Mouse (Mus musculus) naive thymus-derived CD4-positive, alpha-beta T cell, adult 5 months (primary cell): ENCODE measurements around the gene Ttc16. TPM values are rescaled to one million over a fixed set of nuclear protein-coding genes. Genes with fewer than 3 reads are reported as not detected.

ENCODE experiments used
- polyA plus RNA-seq: library from polyadenylated mRNA; unstranded; fragments of 100-300 nt; shearing (Covaris generic); gene quantifications from one replicate; pipeline ENCODE4 v1.2.1, GENCODE M21; 2017

Ttc16 gene
- not detected for polyA plus RNA-seq

GRCm38 (mm10) chr2:32775359-32776074 is at the start of gene Ttc16, which contains the start of gene Ptrh1:
Gene Ttc16, minus strand, starts transcription at chr2:32775633.
Gene Ptrh1, plus strand, starts transcription at chr2:32775786.

GRCm38 (mm10) chr2:32784048-32784681 is 8.7 kb upstream of the Ttc16 start, which contains the start of gene Cfap157:
Gene Cfap157, minus strand, starts transcription at chr2:32784428.

DNA sequence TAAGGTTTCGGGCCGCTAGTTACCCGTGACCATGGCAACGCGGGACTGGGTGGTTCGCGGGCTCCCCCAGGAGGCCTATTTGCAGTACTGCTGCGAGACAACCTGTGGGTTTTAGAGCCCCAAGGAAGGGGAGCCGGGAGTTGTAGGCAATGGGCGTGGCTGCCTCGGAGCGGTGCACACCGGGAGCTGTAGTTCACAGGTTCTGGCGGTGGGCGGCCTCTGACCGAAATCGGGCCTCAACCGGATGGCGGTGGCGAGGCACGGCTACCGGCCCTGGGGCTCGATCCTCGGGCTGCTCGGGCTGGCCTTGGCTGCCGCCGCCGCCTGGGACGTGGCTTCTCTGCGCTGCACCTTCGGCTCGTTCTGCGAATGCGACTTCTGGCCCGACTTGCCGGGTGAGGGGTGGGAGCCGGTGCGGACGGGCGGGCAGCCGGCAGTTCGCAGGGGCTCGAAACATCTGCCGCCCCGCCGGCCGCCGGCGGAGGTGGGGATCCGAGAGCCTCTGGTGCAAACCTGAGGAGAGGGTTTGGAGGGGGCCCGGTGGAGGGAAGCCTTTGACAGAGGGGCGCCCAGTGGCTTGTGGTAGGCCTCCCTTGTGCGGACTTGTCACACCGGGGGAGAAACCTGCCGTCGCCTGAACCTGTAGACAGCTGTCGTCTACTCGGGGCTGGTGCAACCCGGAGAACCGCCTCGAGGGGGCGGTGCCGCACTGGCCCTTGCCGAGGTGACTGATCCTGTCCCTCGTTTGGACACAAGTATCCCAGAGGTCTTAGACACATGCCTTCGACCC is 18.2 kb downstream of the Ttc16 start, which contains the start of gene Tor2a:
Tor2a (plus strand) TSS at position 179 of the 790 bp plus-strand sequence.

GRCm38 (mm10) chr2:32740916-32741272 is 34.5 kb downstream of the Ttc16 start, which contains the start of gene 6330409D20Rik:
Gene 6330409D20Rik, minus strand, starts transcription at chr2:32741016.

GRCm38 (mm10) chr2:32720681-32721229 is 54.7 kb downstream of the Ttc16 start, which contains the start of gene Sh2d3c:
Gene Sh2d3c, plus strand, starts transcription at chr2:32721055.

GRCm38 (mm10) chr2:32712934-32713817 is 62.3 kb downstream of the Ttc16 start, which contains the start of gene Cdk9:
Gene Cdk9, minus strand, starts transcription at chr2:32713076.

Other genes starting within 250 kb of the Ttc16 start
- gene Fam102a, start 240.3 kb downstream of the Ttc16 start, polyA plus RNA-seq, result 153 TPM
- gene Dpm2, start 204.8 kb downstream of the Ttc16 start, polyA plus RNA-seq, result 76.8 TPM
- gene Pip5kl1, start 200.8 kb downstream of the Ttc16 start, polyA plus RNA-seq, result not detected
- gene 9430097D07Rik, start 199.9 kb downstream of the Ttc16 start, polyA plus RNA-seq, result not detected
- gene St6galnac4, start 188.5 kb downstream of the Ttc16 start, polyA plus RNA-seq, result 15.0 TPM
- 1.1 TPM for gene St6galnac6, start 175.9 kb downstream of the Ttc16 start, polyA plus RNA-seq
- not detected for gene Ak1, start 153.9 kb downstream of the Ttc16 start, polyA plus RNA-seq
- gene Eng, start 129.0 kb downstream of the Ttc16 start, polyA plus RNA-seq, result 0.26 TPM
- gene Fpgs, start 71.5 kb downstream of the Ttc16 start, polyA plus RNA-seq, result 26.8 TPM
- 190 TPM for gene Cdk9, start 62.6 kb downstream of the Ttc16 start, polyA plus RNA-seq
- gene Sh2d3c, start 54.6 kb downstream of the Ttc16 start, polyA plus RNA-seq, result 58.0 TPM
- not detected for gene 6330409D20Rik, start 34.6 kb downstream of the Ttc16 start, polyA plus RNA-seq
- 41.5 TPM for gene Tor2a, start 18.4 kb downstream of the Ttc16 start, polyA plus RNA-seq
- gene Ptrh1, start 153 bp upstream of the Ttc16 start, polyA plus RNA-seq, result 3.1 TPM
- not detected for gene Cfap157, start 8.8 kb upstream of the Ttc16 start, polyA plus RNA-seq
- 2.5 TPM for gene Stxbp1, start 71.6 kb upstream of the Ttc16 start, polyA plus RNA-seq
- 0.19 TPM for gene Fam129b, start 100.5 kb upstream of the Ttc16 start, polyA plus RNA-seq
- 59.9 TPM for gene Rpl12, start 185.9 kb upstream of the Ttc16 start, polyA plus RNA-seq
- 5.2 TPM for gene Lrsam1, start 186.0 kb upstream of the Ttc16 start, polyA plus RNA-seq
- 9.6 TPM for gene Slc2a8, start 206.4 kb upstream of the Ttc16 start, polyA plus RNA-seq